Mouse (Mus musculus) liver, embryonic 15.5 days (tissue): Measurements from ENCODE around the gene Foxs1. TPM values are rescaled to one million over a fixed set of nuclear protein-coding genes. Genes with fewer than 3 reads are reported as not detected.

Experiments
- ATAC-seq: fragments of 200-750 bp; cut with Nextera tagmentation; 2 replicates; pipeline ENCODE4 v1.8.0; 2017; ENCODE audit warnings: moderate number of reproducible peaks, mild to moderate bottlenecking, moderate library complexity; ENCODE audit not compliant: insufficient read depth
- H3K27ac ChIP-seq: fragments of 300-500 bp; sonication (generic); replicated peaks from 2 replicates; pipeline ENCODE4 v1.5.1; 2015; ENCODE audit warnings: mild to moderate bottlenecking, inconsistent platforms
- H3K27me3 ChIP-seq: fragments of 300-500 bp; sonication (generic); 2 replicates; pipeline ENCODE4 v1.6.1; 2015; ENCODE audit warnings: mild to moderate bottlenecking, inconsistent platforms
- H3K36me3 ChIP-seq: fragments of 300-500 bp; sonication (generic); replicated peaks from 2 replicates; pipeline ENCODE4 v1.6.1; 2015; ENCODE audit warnings: moderate library complexity, mild to moderate bottlenecking, inconsistent platforms
- H3K4me1 ChIP-seq: fragments of 300-500 bp; sonication (generic); replicated peaks from 2 replicates; pipeline ENCODE4 v1.6.1; 2015; ENCODE audit warnings: inconsistent platforms
- H3K4me2 ChIP-seq: fragments of 300-500 bp; sonication (generic); 2 replicates; pipeline ENCODE4 v1.6.1; 2015; ENCODE audit warnings: moderate library complexity, mild to moderate bottlenecking, inconsistent platforms
- H3K4me3 ChIP-seq: fragments of 300-500 bp; sonication (generic); replicated peaks from 2 replicates; pipeline ENCODE4 v1.5.1; 2015; ENCODE audit warnings: mild to moderate bottlenecking, inconsistent platforms
- H3K9ac ChIP-seq: fragments of 300-500 bp; sonication (generic); 2 replicates; pipeline ENCODE4 v1.6.1; 2015; ENCODE audit warnings: moderate library complexity, mild to moderate bottlenecking, inconsistent platforms
- H3K9me3 ChIP-seq: fragments of 300-500 bp; sonication (generic); replicated peaks from 2 replicates; pipeline ENCODE4 v1.6.1; 2016; ENCODE audit warnings: inconsistent platforms
- WGBS: fragments of 180-500 bp; shearing (Covaris S2); methylation state at CpG from one replicate; pipeline ENCODE4 v1.1.7; 2015; ENCODE audit warnings: mixed read lengths; ENCODE audit not compliant: insufficient replicate concordance; 5-methylcytosine and 5-hydroxymethylcytosine counted together
- polyA plus RNA-seq: library from polyadenylated mRNA; unstranded; fragments of >200 nt; fragmentation: Nextera tagmentation; extraction: Ambion mirVana; gene quantifications from 2 replicates; pipeline ENCODE4 v1.2.1, GENCODE M21; 2015

The Foxs1 gene
- 0.47 and 0.52 TPM in 2 replicates for polyA plus RNA-seq

DNA sequence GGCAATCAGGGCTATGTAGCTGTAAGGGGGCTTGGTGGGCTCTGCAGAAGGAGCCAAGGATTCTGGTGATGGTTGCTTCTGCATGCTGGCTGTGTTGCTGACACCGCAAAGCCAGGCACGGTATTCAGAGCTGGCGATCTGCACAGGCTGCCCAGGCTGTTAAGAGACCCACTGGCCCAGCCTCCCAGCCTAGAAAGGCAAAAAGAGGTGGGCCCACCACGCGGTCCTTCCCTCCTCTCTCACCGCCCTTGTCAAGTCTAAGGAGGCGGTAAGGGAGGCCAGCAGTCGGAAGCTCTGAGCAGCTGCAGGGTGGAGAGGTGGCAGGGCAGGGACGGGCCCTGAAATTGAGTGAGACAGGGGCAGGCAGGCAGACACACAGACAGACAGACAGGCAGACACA is at the start of gene Foxs1:
Gene Foxs1 (minus strand): TSS at position 161 of the 400 bp plus-strand sequence.
- no peaks in the 10 kb centered on the region for H3K27me3 ChIP-seq
- no peaks in the 10 kb centered on the region for H3K9me3 ChIP-seq
- peak; percentile 18; the same call in 1 of the 2 replicates for ATAC-seq
- H3K9ac ChIP-seq: no peak within 1 kb of the TSS
- no peak within 1 kb of the TSS for H3K27ac ChIP-seq
- WGBS: 26% methylated on average over 9 of the region's 9 CpGs
- H3K4me2 ChIP-seq: no peak within 1 kb of the TSS
- no peaks in the 10 kb centered on the region for H3K4me1 ChIP-seq
- no peaks in the 10 kb centered on the region for H3K36me3 ChIP-seq
- no peak within 1 kb of the TSS for H3K4me3 ChIP-seq

DNA sequence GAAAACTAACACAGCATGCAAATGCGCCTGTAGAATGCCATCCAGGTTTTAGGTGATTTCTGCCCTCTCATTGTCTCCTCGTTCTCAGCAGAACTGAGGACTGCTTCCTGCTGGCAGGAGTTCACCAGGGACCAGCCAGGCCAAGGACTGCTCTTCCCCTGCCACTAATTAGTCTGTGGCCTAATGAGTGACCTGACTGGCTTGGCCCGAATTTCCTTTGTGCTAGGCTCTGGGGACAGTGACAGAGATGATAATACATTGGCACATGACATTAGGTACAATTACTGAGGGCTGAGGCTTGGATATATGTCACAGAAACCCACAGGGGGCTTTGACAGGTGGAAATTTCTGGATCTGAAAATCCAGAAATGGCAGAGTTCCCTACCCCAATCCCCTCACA is 44.0 kb upstream of the Foxs1 start:
- H3K27me3 ChIP-seq: no peaks in the 10 kb centered on the region
- H3K4me3 ChIP-seq: no peak overlapping the region
- no peak overlapping the region for H3K27ac ChIP-seq
- H3K4me1 ChIP-seq: no peaks in the 10 kb centered on the region
- H3K4me2 ChIP-seq: no peak overlapping the region
- no peak for ATAC-seq
- no peak overlapping the region for H3K9ac ChIP-seq
- H3K36me3 ChIP-seq: no peaks in the 10 kb centered on the region
- H3K9me3 ChIP-seq: no peaks in the 10 kb centered on the region
- WGBS: 38% methylated on average over 3 of the region's 3 CpGs

DNA sequence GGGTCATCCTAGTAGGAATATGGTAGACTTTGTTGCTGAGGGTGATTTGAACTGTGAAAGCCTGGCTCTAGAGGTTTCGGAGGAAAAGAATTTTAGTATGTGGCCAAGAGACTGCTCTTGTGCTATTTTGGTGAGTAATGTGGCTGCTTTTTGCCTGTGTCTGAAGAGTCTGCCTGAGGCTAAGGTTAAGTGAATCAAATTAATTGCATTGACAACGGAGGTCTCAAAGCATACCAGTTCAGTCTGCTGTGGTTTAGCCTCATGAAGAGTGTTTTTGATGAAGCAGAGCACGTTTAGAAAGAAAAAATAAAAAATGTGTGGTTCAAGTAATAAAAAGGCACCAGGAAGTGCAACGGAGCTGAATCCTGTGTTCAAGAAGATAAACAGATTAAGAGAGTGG is 32.5 kb upstream of the Foxs1 start:
- no peak for ATAC-seq
- Histone ChIP-seq H3K36me3 (no peaks in the 10 kb centered on the region), H3K4me1 (peaks cover 3% of the 10 kb centered on the region; the same call in 1 of the 2 replicates), H3K27me3 (peaks cover 25% of the 10 kb centered on the region), H3K9ac (no peak overlapping the region), H3K4me3 (no peak overlapping the region), H3K27ac (no peak overlapping the region), H3K9me3 (no peaks in the 10 kb centered on the region), H3K4me2 (no peak overlapping the region)
- WGBS: 53% methylated on average over 4 of the region's 4 CpGs

DNA sequence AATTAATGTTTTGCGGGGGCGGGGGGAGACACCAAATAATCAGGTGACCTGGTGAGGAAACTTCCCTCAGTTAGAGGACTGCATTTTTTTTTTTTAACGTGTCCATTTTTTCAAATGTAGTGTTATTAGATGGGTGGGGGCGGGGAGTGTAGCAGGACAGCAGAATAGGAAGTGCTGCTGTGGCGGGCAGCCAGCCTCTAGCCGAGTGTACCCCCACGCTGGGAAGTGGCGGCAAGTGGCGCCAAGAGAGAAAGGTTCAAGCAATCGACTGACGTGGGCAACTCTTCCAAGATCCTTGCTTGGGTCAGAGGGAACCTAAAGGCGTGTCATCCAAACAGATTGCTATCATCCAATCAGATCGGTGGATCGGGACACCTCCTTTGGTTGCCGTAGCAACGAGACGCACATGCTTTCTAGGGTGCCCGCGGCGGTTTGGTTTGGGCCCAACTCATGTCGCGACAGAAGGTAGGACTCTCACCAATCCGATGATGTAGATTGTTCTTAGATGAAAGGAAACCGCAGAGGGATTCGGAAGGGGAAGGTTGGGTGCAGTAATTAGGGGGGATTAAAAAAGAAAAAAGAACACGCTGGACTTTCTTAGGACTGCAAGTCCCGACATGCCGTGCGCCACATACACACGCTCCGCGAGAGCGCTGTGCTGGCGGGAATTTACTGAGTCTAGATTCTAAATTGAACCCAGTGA is 29.2 kb upstream of the Foxs1 start, which contains the start of gene Ttll9:
Gene Ttll9 (plus strand): TSS at position 395 of the 703 bp plus-strand sequence.
- Histone ChIP-seq H3K9me3 (no peaks in the 10 kb centered on the region), H3K4me3 (peak within 1 kb of the TSS; percentile 47), H3K4me2 (peak within 1 kb of the TSS; percentile 64), H3K27me3 (peaks cover 33% of the 10 kb centered on the region), H3K27ac (no peak within 1 kb of the TSS), H3K9ac (no peak within 1 kb of the TSS), H3K36me3 (no peaks in the 10 kb centered on the region), H3K4me1 (peaks cover 3% of the 10 kb centered on the region; the same call in 1 of the 2 replicates)
- peak; percentile 57; the same call in 1 of the 2 replicates for ATAC-seq
- WGBS: under 1% methylated on average over 34 of the region's 34 CpGs

DNA sequence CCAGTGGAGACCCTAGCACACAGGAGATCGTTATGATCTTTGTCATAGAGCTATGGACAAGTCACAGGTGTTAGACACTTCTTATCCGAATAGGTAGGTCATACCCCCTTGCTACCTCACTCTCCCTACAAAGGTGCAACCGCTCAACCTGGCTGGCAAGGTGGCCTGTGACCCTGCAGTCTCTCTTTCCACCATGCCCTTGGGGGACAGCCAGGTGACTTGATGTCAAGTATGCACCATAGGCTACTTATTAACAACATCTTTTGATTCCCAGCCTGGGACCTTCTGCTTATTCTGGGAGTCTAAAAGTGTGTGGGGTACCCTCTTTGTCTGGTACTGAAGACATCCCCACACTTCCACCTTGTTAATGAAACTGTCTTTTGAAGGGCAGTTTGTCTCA is 25.1 kb upstream of the Foxs1 start:
- Histone ChIP-seq H3K27ac (no peak overlapping the region), H3K4me2 (no peak overlapping the region), H3K9me3 (no peaks in the 10 kb centered on the region), H3K27me3 (peaks cover 47% of the 10 kb centered on the region), H3K4me1 (peaks cover 3% of the 10 kb centered on the region; the same call in 1 of the 2 replicates), H3K9ac (no peak overlapping the region), H3K36me3 (no peaks in the 10 kb centered on the region), H3K4me3 (no peak overlapping the region)
- 46% methylated on average over 3 of the region's 3 CpGs for WGBS
- ATAC-seq: no peak

DNA sequence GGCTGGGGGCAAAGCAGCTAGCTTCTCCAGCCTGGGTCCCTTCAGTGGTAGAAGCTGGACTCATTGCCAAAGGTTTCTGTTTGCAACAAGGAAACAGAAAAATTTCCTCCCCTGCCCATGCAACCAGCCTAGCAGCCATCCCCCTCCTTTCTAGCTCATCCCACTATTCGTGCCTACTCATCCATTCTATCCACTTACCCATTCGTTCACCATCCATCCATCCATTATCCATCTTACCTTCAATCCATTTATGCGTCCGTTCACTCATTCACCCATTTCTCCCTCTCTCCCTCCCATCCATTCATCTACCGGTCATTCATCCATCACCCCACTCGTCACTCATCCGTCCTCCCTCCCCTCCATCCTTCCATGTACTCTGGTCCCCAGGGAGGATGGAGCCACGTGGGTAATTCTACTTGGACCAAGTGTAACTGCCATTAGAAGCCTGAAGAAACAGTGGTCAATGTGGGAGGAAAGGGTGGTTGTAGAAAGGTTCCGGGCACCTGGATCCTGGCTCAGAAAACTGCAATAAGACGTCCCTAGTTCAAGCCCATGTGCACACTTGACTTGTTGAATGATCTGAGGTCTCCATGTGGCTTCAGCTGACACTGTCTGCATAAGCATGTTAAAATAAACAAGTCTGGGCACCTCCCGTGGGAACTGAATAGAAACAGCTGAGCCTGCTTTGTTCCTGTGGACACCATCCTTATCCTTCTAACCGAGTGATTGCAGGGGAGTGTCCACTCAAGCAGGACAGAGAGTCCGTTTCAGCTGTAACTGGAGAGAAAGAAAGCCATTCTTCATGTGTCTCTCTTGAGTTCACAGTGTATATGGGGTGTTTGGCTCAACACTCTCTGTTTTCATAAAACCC is 19.1 kb upstream of the Foxs1 start:
- Histone ChIP-seq H3K4me2 (peak overlapping the region; percentile 68), H3K4me3 (peak overlapping the region; percentile 50), H3K27me3 (peaks cover 77% of the 10 kb centered on the region), H3K27ac (no peak overlapping the region), H3K4me1 (no peaks in the 10 kb centered on the region), H3K9me3 (no peaks in the 10 kb centered on the region), H3K9ac (no peak overlapping the region), H3K36me3 (no peaks in the 10 kb centered on the region)
- ATAC-seq: no peak
- WGBS: 20% methylated on average over 13 of the region's 13 CpGs

DNA sequence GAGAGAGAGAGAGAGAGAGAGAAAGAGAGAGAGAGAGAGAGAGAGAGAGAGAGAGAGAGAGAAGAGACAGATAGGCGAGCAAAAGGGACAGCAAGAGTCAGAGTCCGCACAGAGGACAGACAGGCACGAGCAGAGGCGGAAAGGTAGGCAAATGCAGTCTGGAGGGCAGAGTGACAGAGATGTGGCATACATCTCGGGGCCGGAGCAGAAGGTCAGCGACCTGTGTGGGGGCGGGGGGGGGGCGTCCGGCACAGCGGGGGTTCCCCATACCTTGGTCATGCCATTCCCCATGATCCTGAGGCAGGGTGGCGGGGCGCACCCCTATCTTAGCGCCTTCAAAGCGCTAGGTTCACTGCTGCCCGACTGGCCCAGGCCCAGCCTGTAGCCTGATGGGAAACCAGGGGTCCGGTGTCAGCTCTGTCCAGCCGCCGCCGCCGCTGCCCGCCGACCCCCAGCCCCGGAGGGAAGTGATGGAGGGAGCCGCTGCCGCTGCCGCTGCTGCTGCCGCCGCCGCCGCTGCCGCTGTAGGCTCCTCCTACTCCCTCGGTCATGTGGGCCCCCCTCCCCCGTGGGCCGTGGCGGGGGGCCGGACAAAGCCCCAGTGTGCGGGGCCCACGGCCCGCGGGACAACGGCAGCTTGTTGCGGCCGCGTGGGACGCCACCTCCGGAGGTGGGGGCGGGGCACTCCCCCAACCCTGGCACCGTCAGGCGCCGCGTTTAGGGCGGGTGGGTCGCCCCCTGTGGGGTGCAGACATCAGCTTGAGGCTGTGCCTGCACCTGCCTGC is 18.2 kb upstream of the Foxs1 start, which contains the start of gene Dusp15:
Gene Dusp15 (minus strand): TSS at position 634 of the 785 bp plus-strand sequence.
- Histone ChIP-seq H3K27me3 (peaks cover 85% of the 10 kb centered on the region), H3K4me1 (no peaks in the 10 kb centered on the region), H3K4me2 (peak within 1 kb of the TSS; percentile 68), H3K36me3 (no peaks in the 10 kb centered on the region), H3K4me3 (peak within 1 kb of the TSS; percentile 50), H3K27ac (no peak within 1 kb of the TSS), H3K9me3 (no peaks in the 10 kb centered on the region), H3K9ac (no peak within 1 kb of the TSS)
- no peak for ATAC-seq
- WGBS: 3% methylated on average over 54 of the region's 54 CpGs

DNA sequence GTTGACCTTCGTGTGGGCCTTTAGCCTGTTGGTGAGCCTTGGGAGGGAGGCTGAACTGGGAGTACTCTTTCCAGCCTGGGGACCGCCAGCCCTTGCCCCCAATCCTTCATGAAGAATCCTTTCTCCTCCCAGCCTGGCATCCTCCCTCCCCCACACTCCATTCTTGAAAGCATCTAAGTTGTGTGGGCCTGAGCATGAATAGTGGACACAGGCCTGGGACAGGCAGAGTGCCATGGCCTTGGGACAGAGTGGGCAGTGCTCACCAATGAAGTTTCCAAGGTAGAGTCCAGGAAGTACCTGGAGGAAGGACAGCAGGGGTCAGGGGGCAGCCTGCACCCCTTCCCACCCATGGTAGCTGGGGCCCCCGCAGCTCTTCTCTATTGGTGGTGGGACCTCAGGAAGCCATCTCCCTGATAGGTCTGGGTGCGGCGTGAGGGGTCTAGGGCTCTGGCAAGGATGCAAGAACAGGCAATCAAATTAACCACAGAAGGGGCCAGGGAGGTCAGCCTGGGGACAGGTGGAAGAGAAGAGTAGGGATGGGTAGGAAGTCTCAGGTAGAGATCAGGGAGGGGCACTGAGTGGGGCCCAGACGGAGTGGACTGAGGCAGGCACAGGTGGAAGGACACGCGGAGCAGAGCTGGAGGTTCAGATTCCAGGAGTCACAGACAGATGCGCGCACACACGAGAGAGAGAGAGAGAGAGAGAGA is 17.5 kb upstream of the Foxs1 start:
- H3K27me3 ChIP-seq: peaks cover 90% of the 10 kb centered on the region
- no peaks in the 10 kb centered on the region for H3K9me3 ChIP-seq
- WGBS: 32% methylated on average over 11 of the region's 11 CpGs
- ATAC-seq: no peak
- no peak overlapping the region for H3K4me2 ChIP-seq
- H3K36me3 ChIP-seq: no peaks in the 10 kb centered on the region
- no peak overlapping the region for H3K9ac ChIP-seq
- H3K27ac ChIP-seq: no peak overlapping the region
- no peaks in the 10 kb centered on the region for H3K4me1 ChIP-seq
- no peak overlapping the region for H3K4me3 ChIP-seq

DNA sequence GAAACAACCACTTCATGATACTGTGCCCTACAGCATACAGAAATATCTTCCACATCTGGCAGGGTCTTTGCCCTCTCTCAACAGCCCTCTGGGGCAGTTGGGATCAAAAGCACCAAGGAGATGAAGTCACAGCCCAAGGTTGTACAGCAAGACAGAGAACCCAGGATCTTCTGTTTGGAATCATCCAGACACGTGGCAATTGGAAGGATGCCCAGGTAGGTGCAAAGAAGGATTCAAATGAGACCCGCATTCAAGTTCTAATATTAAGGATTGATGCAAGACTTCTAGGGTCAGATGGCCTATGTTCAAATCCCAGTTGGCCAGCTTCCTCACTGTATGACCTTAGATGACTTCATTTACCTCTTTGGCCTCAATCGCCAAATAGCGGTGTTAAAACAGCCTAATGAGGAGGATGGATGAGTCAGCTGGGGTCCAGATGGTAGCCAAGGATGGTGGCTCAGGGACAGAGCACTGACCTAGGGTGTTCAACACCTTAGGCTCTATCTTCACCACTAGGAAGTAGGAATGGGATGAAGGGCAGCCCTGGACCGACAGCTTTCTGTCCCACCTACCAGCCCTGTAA is 15.5 kb upstream of the Foxs1 start:
- H3K9ac ChIP-seq: no peak overlapping the region

DNA sequence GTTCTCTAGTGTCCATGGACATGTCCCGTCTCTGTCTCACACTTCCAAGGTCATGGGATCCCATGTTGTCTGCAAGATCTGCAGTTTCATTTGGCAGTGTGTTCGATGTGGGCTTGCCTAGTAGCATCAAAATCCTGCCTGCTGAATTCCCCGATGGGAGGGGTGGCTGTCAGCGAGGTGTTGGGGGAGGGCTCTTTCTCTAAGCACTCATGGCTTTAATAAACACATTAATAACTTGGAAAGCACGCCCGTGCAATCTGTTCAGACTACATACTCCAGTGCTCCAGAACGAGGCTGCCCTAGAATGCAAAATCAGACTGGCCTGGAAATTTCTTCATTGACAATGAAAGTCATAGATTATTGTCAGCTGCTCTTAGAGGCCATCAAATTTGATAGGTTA is 14.1 kb upstream of the Foxs1 start:
- H3K4me2 ChIP-seq: no peak overlapping the region
- no peaks in the 10 kb centered on the region for H3K4me1 ChIP-seq
- H3K27ac ChIP-seq: no peak overlapping the region
- H3K4me3 ChIP-seq: no peak overlapping the region
- no peaks in the 10 kb centered on the region for H3K9me3 ChIP-seq
- peaks cover 99% of the 10 kb centered on the region for H3K27me3 ChIP-seq
- H3K9ac ChIP-seq: no peak overlapping the region
- 41% methylated on average over 7 of the region's 7 CpGs for WGBS
- ATAC-seq: no peak
- H3K36me3 ChIP-seq: no peaks in the 10 kb centered on the region

More for the DNA sequence above, 15.5 kb upstream of the Foxs1 start:
- Histone ChIP-seq H3K9me3 (no peaks in the 10 kb centered on the region), H3K4me2 (no peak overlapping the region), H3K36me3 (no peaks in the 10 kb centered on the region), H3K27me3 (peaks cover 95% of the 10 kb centered on the region), H3K27ac (no peak overlapping the region), H3K4me1 (no peaks in the 10 kb centered on the region), H3K4me3 (no peak overlapping the region)
- 62% methylated on average over 5 of the region's 5 CpGs for WGBS
- no peak for ATAC-seq
